Comparison of ENCODE assay signal across 8 mouse cellular contexts in genomic region chr13:30985275-30985597, GRCm38 (mm10). TPM values are rescaled to one million over a fixed set of nuclear protein-coding genes. Genes with fewer than 3 reads are reported as not detected.
DNase-seq lines count a peak whose midpoint lies in the region; ATAC-seq and TF ChIP-seq lines count a peak whose summit lies in the region.

No protein-coding gene starts in this region.

- H3K9ac ChIP-seq in embryonic facial prominence, embryonic 15.5 days: no peak overlapping the region
- H3K9ac ChIP-seq in intestine, postnatal 0 days (ENCODE audit: low read depth, low read length): peak overlapping the region; percentile 60
- H3K9ac ChIP-seq in neural tube, embryonic 13.5 days: peak overlapping the region; percentile 31

- peak overlapping the region; percentile 70 for H3K27ac ChIP-seq in embryonic facial prominence, embryonic 15.5 days (replicated peaks)
- peak overlapping the region; percentile 60 for H3K27ac ChIP-seq in intestine, postnatal 0 days (ENCODE audit: low read depth, low read length)
- H3K27ac ChIP-seq in neural tube, embryonic 13.5 days (replicated peaks): no peak overlapping the region

- peak; percentile 38 to 59 for DNase-seq in layer of hippocampus, postnatal 10 days (ENCODE audit: low spot score in 2 of 2)
- no peak for DNase-seq in layer of hippocampus, adult 18-20 months (ENCODE audit: low spot score in 2 of 2)
- DNase-seq in T-cell, adult 2 months (ENCODE audit: low spot score): no peak
- no peak for DNase-seq in cerebellum, postnatal 4 days (ENCODE audit: low spot score in 2 of 2)
- DNase-seq in kidney, postnatal 4 days: no peak

- ATAC-seq in embryonic facial prominence, embryonic 15.5 days (ENCODE audit: insufficient number of reproducible peaks, low FRiP score, low TSS enrichment, low read depth): no peak
- ATAC-seq in intestine, postnatal 0 days: no peak
- ATAC-seq in neural tube, embryonic 13.5 days (ENCODE audit: low read depth): no peak

- H3K4me2 ChIP-seq in embryonic facial prominence, embryonic 15.5 days (replicated peaks): peak overlapping the region; percentile 67
- H3K4me2 ChIP-seq in intestine, postnatal 0 days (replicated peaks; ENCODE audit: low read depth): peak overlapping the region; percentile 63
- peak overlapping the region; percentile 59 for H3K4me2 ChIP-seq in neural tube, embryonic 13.5 days

- H3K27me3 ChIP-seq in embryonic facial prominence, embryonic 15.5 days: peaks cover 10% of the 10 kb centered on the region
- peaks cover 22% of the 10 kb centered on the region; the same call in 1 of the 2 replicates for H3K27me3 ChIP-seq in intestine, postnatal 0 days (replicated peaks; ENCODE audit: control insufficient read depth, insufficient read depth, low read length)
- H3K27me3 ChIP-seq in neural tube, embryonic 13.5 days: peaks cover 20% of the 10 kb centered on the region

- H3K9me3 ChIP-seq in embryonic facial prominence, embryonic 15.5 days (replicated peaks): no peaks in the 10 kb centered on the region
- no peaks in the 10 kb centered on the region for H3K9me3 ChIP-seq in intestine, postnatal 0 days (ENCODE audit: control insufficient read depth)
- H3K9me3 ChIP-seq in neural tube, embryonic 13.5 days: no peaks in the 10 kb centered on the region

- no peaks in the 10 kb centered on the region for H3K36me3 ChIP-seq in embryonic facial prominence, embryonic 15.5 days
- H3K36me3 ChIP-seq in intestine, postnatal 0 days (ENCODE audit: control insufficient read depth, insufficient read depth): no peaks in the 10 kb centered on the region
- H3K36me3 ChIP-seq in neural tube, embryonic 13.5 days: no peaks in the 10 kb centered on the region

- 9% methylated on average over 13 of the region's 13 CpGs for WGBS in embryonic facial prominence, embryonic 15.5 days
- 16% methylated on average over 13 of the region's 13 CpGs for WGBS in intestine, postnatal 0 days
- 22% methylated on average over 13 of the region's 13 CpGs for WGBS in neural tube, embryonic 13.5 days

- H3K4me3 ChIP-seq in embryonic facial prominence, embryonic 15.5 days (replicated peaks): peak overlapping the region; percentile 39
- peak overlapping the region; percentile 34 for H3K4me3 ChIP-seq in intestine, postnatal 0 days (ENCODE audit: low read depth, low read length)
- peak overlapping the region; percentile 30 for H3K4me3 ChIP-seq in neural tube, embryonic 13.5 days

- peaks cover 12% of the 10 kb centered on the region; the same call in 1 of the 2 replicates for H3K4me1 ChIP-seq in embryonic facial prominence, embryonic 15.5 days
- H3K4me1 ChIP-seq in intestine, postnatal 0 days (replicated peaks; ENCODE audit: control insufficient read depth, insufficient read depth, low read length): no peaks in the 10 kb centered on the region
- peaks cover 20% of the 10 kb centered on the region; the same call in 1 of the 2 replicates for H3K4me1 ChIP-seq in neural tube, embryonic 13.5 days (replicated peaks)

- no peak for TF ChIP-seq CTCF in intestine, postnatal 0 days (IDR thresholded peaks at IDR 0.05; ENCODE audit: low read depth)

RNA-seq across cellular contexts. Expression of gene Gm5447, which starts 11.2 kb away (rescaled TPM):
- total RNA-seq in layer of hippocampus, postnatal 10 days (2021): not detected
- not detected for total RNA-seq in layer of hippocampus, adult 18-20 months (2021)
- polyA plus RNA-seq in embryonic facial prominence, embryonic 15.5 days (2015; fragmentation: Nextera tagmentation; extraction: Ambion mirVana): 0.24 TPM in 1 of 2 replicates, not detected in the other
- polyA plus RNA-seq in intestine, postnatal 0 days (2015; fragmentation: Nextera tagmentation; extraction: Ambion mirVana): 0.10 TPM in 1 of 2 replicates, not detected in the other
- not detected in 2 replicates for polyA plus RNA-seq in neural tube, embryonic 13.5 days (2015; fragmentation: Nextera tagmentation; extraction: Ambion mirVana)

RNA-seq across cellular contexts. Expression of gene Exoc2, which starts 11.3 kb away (rescaled TPM):
- 10 to 100 TPM; 46.3 to 46.4 TPM for total RNA-seq in layer of hippocampus, postnatal 10 days (2021)
- total RNA-seq in layer of hippocampus, adult 18-20 months (2021): 10 to 100 TPM; 34.7 to 37.3 TPM
- 26.3 and 27.4 TPM in 2 replicates for polyA plus RNA-seq in embryonic facial prominence, embryonic 15.5 days (2015; fragmentation: Nextera tagmentation; extraction: Ambion mirVana)
- polyA plus RNA-seq in intestine, postnatal 0 days (2015; fragmentation: Nextera tagmentation; extraction: Ambion mirVana): 10.7 and 11.1 TPM in 2 replicates
- 41.9 and 44.1 TPM in 2 replicates for polyA plus RNA-seq in neural tube, embryonic 13.5 days (2015; fragmentation: Nextera tagmentation; extraction: Ambion mirVana)

RNA-seq across cellular contexts. Expression of gene Hus1b, which starts 37.7 kb away (rescaled TPM):
- 1 to 10 TPM in 1 of 2 experiments, under 1 TPM in 1; 0.47 to 1.0 TPM for total RNA-seq in layer of hippocampus, postnatal 10 days (2021)
- under 1 TPM; 0.35 to 0.56 TPM for total RNA-seq in layer of hippocampus, adult 18-20 months (2021)
- polyA plus RNA-seq in embryonic facial prominence, embryonic 15.5 days (2015; fragmentation: Nextera tagmentation; extraction: Ambion mirVana): not detected in 2 replicates
- not detected in 2 replicates for polyA plus RNA-seq in intestine, postnatal 0 days (2015; fragmentation: Nextera tagmentation; extraction: Ambion mirVana)
- polyA plus RNA-seq in neural tube, embryonic 13.5 days (2015; fragmentation: Nextera tagmentation; extraction: Ambion mirVana): not detected in 2 replicates

Comparison
In these comparisons a context has a peak if more than half of its experiments do, and no peak if none do; other contexts are left out.
1. DNase-seq: peak in layer of hippocampus, postnatal 10 days (2 of 2); none in layer of hippocampus, adult 18-20 months (0 of 2), T-cell, adult 2 months (single experiment), cerebellum, postnatal 4 days (0 of 2) and kidney, postnatal 4 days (0 of 2).
2. Peak in every context shown above with its lines, with median percentiles within 50 percentile points of each other: H3K4me2 ChIP-seq and H3K4me3 ChIP-seq.